Mouse (Mus musculus): ENCODE results near the gene Ssh2.
"Not testable (repeated sequence)": the region's sequence is repeated elsewhere in the genome, so short reads cannot be mapped to it uniquely, and the experiment has no call there.

Ssh2 gene

DNA sequence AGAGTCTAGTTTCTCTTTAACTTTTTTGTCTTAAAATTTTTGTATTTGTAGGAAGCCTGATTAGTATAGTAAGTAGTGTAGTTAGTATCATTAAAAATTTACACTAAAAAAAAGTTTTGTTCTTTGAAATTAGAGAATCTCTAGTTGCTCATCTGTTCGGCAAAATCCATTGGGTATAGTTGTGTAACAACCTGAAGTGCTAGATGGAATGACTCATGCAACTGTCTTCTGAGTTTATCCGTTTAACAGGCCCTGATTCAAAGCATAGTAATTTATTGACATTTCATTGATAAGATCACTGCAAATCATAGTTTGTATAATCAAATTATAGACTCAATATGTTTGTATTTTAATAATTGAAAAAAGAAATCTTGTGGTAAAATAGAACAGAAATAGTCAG lies 14.7 kb downstream of the Ssh2 start:
- no peak for DNase-seq (ENCODE audit: low read depth, low spot score)

DNA sequence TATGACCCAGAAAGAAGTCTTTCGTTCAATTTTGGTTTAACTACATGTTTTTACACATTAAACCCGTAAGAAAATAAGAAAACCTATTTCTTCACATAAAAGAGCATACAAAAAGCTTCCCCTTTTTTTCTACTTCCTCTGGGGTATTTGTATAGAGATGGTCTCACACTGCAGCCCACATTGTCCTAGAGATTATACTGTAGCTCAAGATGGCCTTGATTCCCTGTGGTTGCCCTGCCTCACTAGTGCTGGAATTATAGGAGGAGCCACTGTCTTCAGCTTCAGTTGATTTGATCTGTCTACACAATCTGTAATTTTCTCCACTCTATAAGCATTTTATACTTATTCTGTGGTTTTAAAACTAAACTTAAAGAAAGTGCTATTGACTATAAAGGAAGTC lies 15.4 kb downstream of the Ssh2 start:
- no peak for DNase-seq (ENCODE audit: low read depth, low spot score)

DNA sequence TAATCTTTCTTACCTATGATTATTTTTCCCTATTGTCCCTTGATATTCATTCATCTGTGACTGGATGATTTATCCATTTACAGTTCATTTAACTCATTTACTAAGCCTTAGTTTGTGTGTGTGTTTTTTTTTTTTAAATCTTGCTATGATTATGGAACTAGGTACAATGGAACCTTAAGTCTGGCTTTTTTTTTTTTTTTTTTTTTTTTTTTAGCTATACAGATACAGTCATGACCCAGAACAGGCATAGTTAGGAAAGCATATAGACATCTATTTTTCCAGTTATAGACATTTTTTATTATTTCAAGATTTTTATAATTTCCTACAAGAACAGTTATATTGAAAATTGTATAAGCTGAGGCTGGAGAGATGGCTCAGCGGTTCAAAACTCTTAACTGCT lies 19.2 kb downstream of the Ssh2 start:
- DNase-seq (ENCODE audit: low read depth, low spot score): no peak

DNA sequence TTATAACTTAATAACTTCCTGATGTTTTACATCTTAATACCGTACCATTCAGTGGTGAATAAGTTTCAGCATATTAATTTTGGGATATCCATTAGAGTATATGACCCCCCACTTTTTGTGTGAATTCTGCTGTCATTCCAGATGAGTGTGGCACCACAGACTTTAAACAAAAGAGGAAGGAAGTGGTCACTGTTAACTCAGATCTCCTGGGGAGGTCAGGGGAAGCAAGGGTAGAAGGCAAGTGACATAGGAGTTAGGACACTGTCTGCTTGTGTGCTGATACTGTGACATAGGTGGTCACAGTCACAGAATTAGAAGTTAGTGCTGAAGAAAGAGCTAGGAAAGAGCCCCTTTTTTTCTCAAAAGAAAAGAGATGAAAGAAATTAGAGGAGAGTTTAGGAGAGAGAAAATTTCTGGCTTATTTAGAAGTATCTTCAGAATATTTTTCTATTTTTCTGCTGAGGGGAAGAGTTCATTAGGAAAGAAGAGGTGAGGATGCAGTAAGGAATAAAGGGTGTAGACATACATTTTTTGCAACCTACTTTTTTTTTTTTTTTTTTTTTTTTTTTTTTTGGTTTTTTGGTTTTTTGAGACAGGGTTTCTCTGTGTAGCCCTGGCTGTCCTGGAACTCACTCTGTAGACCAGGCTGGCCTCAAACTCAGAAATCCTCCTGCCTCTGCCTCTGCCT lies 23.7 kb downstream of the Ssh2 start:
- no peak for DNase-seq (ENCODE audit: low read depth, low spot score)

DNA sequence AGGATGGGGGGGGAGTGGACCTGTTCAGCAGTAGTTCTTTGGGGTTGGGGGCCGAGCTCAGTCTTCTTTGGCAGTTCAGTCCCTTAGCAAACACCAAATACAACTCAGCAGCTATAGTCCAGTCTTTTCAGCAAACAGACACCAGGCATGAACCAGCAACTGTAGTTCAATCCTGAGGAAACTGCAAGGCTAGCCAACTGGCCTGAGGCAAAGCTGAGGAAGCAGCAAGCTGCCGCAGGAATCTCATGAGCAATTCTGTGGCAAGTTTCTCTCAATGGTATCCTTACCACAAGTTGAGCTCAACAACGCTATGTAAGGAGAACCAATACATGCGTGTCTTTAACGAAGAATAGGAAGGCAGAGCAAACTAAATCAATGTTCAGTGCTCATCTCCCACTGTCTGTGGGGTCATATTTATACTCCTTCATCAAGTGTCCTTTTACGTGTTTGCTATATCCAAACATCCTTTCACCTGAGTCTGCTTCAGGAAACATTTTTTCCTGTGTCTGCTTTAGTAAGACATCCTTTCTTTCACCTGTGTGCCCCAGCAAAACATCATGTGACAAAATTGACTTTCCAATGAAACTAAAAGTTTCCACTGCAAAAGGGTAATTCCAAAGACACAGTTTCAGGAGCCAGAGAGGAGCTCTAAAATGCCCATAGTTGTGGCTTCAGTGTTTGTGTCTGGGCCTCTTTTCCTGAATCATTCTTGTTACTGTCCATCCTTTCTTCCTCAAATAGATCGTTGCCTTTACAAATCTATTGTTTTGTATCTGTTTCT lies 24.6 kb downstream of the Ssh2 start:
- no peak for DNase-seq (ENCODE audit: low read depth, low spot score)

- DNase-seq (ENCODE audit: low read depth, low spot score): no peak
These were observed 26.8 kb downstream of the Ssh2 start for GRCm38 (mm10) chr11:77242912-77243311.

GRCm38 (mm10) chr11:77252826-77253225 lies 36.7 kb downstream of the Ssh2 start:
- DNase-seq (ENCODE audit: low read depth, low spot score): no peak

DNA sequence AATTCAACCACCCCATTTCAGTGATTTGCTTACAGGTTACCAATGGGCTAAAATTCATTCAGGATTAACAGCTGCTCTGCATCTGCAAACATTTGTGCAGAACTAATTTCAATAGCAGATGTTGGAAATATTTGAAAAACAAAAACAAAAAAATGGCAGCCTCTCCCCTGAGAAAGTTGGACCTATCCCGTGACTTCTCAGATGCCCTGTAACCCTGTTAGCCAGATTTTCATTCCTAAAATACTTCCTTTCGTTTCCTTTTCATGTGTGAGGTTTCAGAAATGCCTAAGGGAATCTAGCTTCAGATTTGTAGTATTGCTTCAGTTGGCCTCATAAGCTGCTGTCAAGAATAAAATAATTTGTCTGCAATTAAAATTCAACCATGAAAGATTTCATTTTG lies 43.4 kb downstream of the Ssh2 start:
- no peak for DNase-seq (ENCODE audit: low read depth, low spot score)

- no peak for DNase-seq (ENCODE audit: low read depth, low spot score)
These were observed 51.3 kb downstream of the Ssh2 start for GRCm38 (mm10) chr11:77267401-77267800.

GRCm38 (mm10) chr11:77276000-77276399 lies 59.9 kb downstream of the Ssh2 start:
- no peak for DNase-seq (ENCODE audit: low read depth, low spot score)

DNA sequence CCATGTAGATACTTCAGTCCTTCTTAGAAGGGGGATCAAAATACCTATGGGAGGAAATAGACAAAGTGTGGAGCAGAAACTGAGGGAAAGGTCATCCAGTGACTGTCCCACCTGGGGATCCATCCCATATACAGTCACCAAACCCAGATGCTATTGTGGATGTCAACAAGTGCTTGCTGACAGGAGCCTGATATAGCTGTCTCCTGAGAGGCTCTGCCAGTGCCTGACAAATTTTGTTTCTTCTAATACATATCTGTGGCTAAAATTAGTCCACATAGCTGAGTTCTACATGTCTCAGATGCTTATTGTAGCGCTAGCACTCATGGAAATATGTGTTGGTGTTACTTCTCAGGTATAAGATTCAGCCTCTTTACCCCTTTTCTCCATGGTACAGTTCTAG lies 62.5 kb downstream of the Ssh2 start:
- not testable (repeated sequence) for DNase-seq (ENCODE audit: low read depth, low spot score)

DNA sequence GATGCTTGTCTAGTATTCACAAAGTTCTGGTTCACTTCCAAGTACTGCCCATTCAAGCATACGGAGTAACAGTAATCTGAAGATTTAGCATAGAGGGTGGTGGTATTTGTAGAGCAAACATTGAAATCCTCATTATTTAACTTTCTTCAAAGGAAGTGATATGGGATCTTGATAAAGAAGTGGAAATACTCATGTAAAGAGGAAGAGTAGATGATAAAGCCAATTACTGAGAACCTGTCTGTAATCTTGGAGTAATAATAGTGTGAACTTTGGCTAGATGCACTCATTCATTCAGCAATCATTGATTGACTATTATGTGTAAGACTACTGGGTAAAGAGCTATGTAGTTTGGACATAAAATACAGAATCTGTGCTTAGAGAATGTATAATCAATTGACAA lies 64.1 kb downstream of the Ssh2 start:
- DNase-seq (ENCODE audit: low read depth, low spot score): no peak

DNA sequence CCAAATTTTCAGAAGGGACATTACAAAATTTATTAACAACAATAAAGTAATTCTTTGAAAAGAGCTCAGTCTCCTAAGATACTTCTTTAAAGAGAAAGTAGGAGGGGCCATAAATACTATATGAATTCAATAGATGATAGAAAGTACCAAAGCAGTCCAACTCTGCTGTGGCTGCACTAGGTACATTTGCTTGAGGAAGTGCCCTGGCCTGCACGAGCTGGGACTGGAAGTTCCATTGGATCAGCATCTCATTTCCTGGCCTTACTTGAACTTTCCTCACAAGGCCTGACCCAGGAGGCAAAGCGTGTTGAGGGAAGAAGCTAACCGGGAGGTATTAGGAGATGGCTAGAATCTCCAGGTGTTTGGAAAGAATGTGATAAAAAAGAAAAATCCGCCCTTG lies 75.4 kb downstream of the Ssh2 start:
- DNase-seq (ENCODE audit: low read depth, low spot score): no peak

DNA sequence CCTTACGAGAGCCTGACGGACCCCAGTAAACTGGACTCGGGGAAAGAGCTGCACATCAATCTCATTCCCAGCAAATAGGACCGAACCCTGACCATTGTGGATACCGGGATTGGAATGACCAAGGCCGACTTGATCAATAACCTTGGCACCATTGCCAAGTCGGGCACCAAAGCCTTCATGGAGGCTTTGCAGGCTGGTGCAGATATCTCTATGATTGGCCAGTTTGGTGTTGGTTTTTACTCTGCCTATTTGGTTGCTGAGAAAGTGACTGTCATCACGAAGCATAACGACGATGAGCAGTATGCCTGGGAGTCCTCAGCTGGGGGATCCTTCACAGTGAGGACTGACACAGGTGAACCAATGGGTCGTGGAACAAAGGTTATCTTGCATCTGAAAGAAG lies 77.6 kb downstream of the Ssh2 start:
- not testable (repeated sequence) for DNase-seq (ENCODE audit: low read depth, low spot score)

- no peak for DNase-seq (ENCODE audit: low read depth, low spot score)
These were observed 81.2 kb downstream of the Ssh2 start for GRCm38 (mm10) chr11:77297246-77297645.

GRCm38 (mm10) chr11:77307205-77307604 lies 91.1 kb downstream of the Ssh2 start:
- no peak for DNase-seq (ENCODE audit: low read depth, low spot score)

- DNase-seq (ENCODE audit: low read depth, low spot score): peak; percentile 18
These were observed 92.4 kb downstream of the Ssh2 start for GRCm38 (mm10) chr11:77308533-77308932.

- DNase-seq (ENCODE audit: low read depth, low spot score): no peak
These were observed 101.8 kb downstream of the Ssh2 start for GRCm38 (mm10) chr11:77317721-77318477.

GRCm38 (mm10) chr11:77318478-77319118 lies 102.5 kb downstream of the Ssh2 start:
- no peak for DNase-seq (ENCODE audit: low read depth, low spot score)

GRCm38 (mm10) chr11:77321214-77321613 lies 105.1 kb downstream of the Ssh2 start:
- DNase-seq (ENCODE audit: low read depth, low spot score): no peak

DNA sequence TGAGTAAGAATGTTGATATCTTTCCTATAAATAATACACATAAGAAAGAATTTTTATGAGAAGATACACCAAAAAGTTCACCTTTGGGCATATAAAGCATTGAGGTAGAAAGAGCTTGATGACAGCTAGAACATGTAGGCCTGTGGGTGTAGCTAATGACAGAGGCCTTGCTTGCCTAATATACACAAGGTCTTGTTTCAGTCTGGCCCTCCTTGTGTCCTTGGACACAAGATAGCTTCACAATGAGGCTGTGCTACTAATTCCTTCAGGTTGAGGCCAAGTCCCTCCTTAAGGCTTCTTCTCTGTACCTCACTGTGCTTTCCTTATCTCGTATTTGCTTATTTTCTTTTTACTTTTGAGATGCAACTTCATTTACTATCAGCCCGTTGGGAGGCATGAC lies 114.4 kb downstream of the Ssh2 start:
- DNase-seq (ENCODE audit: low read depth, low spot score): no peak

DNA sequence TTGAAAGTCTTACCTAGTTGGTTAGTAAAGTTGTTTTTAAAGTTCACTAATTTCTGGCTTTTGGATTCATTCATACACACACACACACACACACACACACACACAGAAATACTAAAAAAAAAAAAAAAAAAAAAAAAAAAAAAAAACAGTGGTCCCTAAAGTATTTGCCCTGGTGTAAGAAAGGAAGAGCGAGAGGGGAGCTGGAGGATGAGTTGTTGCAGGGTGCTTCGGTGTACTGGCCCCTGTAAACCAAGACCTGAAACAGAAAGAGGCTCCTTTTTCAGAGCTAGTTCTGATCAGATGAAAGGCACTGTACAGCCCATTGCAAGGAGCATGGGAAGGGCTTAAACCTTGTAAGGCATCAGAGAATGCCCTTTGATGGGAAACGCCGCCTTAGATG lies 131.2 kb downstream of the Ssh2 start:
- no peak for DNase-seq (ENCODE audit: low read depth, low spot score)
